Mouse (Mus musculus) right cerebral cortex, postnatal 10 days (tissue): ENCODE results near the gene 0610037L13Rik.
A peak's percentile ranks its signal among the peaks of the same experiment; 100 is the strongest.

Source experiments
- DNase-seq, 2 experiments: peaks; one replicate each; pipeline ENCODE4 v3.0.0; 2021; ENCODE audit warnings: low spot score in 2 of 2

Gene 0610037L13Rik

GRCm38 (mm10) chr4:107889731-107890432, at the start of gene 0610037L13Rik:
Gene 0610037L13Rik (plus strand): TSS chr4:107889813.
- peak; percentile 97 to 98 for DNase-seq

- DNase-seq: no peak
These were observed 45.9 kb upstream of the 0610037L13Rik start for GRCm38 (mm10) chr4:107843687-107844086.

GRCm38 (mm10) chr4:107844971-107845370, 44.6 kb upstream of the 0610037L13Rik start:
- peak; percentile 77 to 86 for DNase-seq

GRCm38 (mm10) chr4:107846795-107847194, 42.8 kb upstream of the 0610037L13Rik start:
- DNase-seq: no peak

- DNase-seq: no peak
These were observed 41.1 kb upstream of the 0610037L13Rik start for GRCm38 (mm10) chr4:107848546-107848945.

GRCm38 (mm10) chr4:107849621-107850020, 40.0 kb upstream of the 0610037L13Rik start:
- DNase-seq: no peak

GRCm38 (mm10) chr4:107850091-107850490, 39.5 kb upstream of the 0610037L13Rik start:
- DNase-seq: no peak

- DNase-seq: peak in 1 of 2 experiments; percentile 19
These were observed 36.3 kb upstream of the 0610037L13Rik start for GRCm38 (mm10) chr4:107853333-107853732.

- no peak for DNase-seq
These were observed 35.8 kb upstream of the 0610037L13Rik start for GRCm38 (mm10) chr4:107853836-107854235.

GRCm38 (mm10) chr4:107856958-107857686, 32.5 kb upstream of the 0610037L13Rik start:
- DNase-seq: peak in 1 of 2 experiments; percentile 40

- DNase-seq: no peak
These were observed 30.6 kb upstream of the 0610037L13Rik start for GRCm38 (mm10) chr4:107858995-107859394.

- DNase-seq: no peak
These were observed 24.7 kb upstream of the 0610037L13Rik start for GRCm38 (mm10) chr4:107864866-107865265.

GRCm38 (mm10) chr4:107879254-107880050, 10.2 kb upstream of the 0610037L13Rik start, which contains the start of gene Magoh:
Gene Magoh (plus strand): TSS chr4:107879755.
- DNase-seq: peak; percentile 97 to 98

- no peak for DNase-seq
These were observed 8.0 kb upstream of the 0610037L13Rik start for GRCm38 (mm10) chr4:107881631-107882030.

GRCm38 (mm10) chr4:107886371-107886770, 3.2 kb upstream of the 0610037L13Rik start:
- no peak for DNase-seq

- DNase-seq: no peak
These were observed 255 bp upstream of the 0610037L13Rik start for GRCm38 (mm10) chr4:107889385-107889730.

GRCm38 (mm10) chr4:107892663-107893062, 3.0 kb downstream of the 0610037L13Rik start:
- no peak for DNase-seq

- no peak for DNase-seq
These were observed 9.8 kb downstream of the 0610037L13Rik start for GRCm38 (mm10) chr4:107899211-107899927.

GRCm38 (mm10) chr4:107900206-107900605, 10.6 kb downstream of the 0610037L13Rik start:
- no peak for DNase-seq

- DNase-seq: no peak
These were observed 14.6 kb downstream of the 0610037L13Rik start for GRCm38 (mm10) chr4:107904252-107904651.

- DNase-seq: no peak
These were observed 16.9 kb downstream of the 0610037L13Rik start for GRCm38 (mm10) chr4:107906561-107906960.
